Mouse (Mus musculus) lung, adult 2 months (tissue): Measurements from ENCODE around the gene Sh3pxd2a.

Experiments
- CTCF ChIP-seq: fragments of 200-500 bp; IDR thresholded peaks from 2 replicates; pipeline ENCODE4 v1.5.1; 2011; ENCODE audit warnings: mild to moderate bottlenecking, low read length, control low read depth; ENCODE audit not compliant: insufficient read depth
- POLR2A ChIP-seq: fragments of 200-500 bp; IDR thresholded peaks from 2 replicates; pipeline ENCODE4 v1.6.1; 2011; ENCODE audit warnings: low read depth, mild to moderate bottlenecking, control low read depth, low read length, borderline replicate concordance; ENCODE audit errors: extremely low read depth

DNA sequence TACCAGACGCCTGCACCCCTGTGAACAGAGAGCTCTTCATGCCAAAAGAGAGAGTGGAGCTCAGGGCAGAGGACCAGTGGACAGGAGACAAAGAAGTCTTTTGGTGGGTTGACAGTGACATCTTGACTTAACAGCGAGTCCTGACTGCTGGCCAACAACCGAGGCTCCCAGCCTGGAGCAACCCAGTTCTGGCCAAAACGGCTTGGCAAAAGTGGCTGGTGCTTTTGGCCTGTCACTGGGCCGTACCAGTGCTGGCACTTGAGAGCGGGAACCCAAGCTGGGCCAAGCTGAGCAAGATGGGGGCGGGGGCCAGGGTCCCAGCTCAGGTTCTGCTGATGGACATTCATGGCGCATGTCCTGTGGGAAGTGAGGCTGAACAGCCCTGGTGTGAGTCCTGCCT lies 97.6 kb downstream of the Sh3pxd2a start:
- no peak for TF ChIP-seq POLR2A
- no peak for TF ChIP-seq CTCF
